Mouse (Mus musculus) hindbrain, embryonic 16.5 days (tissue): ENCODE measurements around the gene 9830107B12Rik. TPM values are rescaled to one million over a fixed set of nuclear protein-coding genes. Genes with fewer than 3 reads are reported as not detected.

Experiments
- ATAC-seq: fragments of 200-750 bp; cut with Nextera tagmentation; 2 replicates; pipeline ENCODE4 v1.8.0; 2017; ENCODE audit warnings: moderate TSS enrichment, moderate library complexity
- H3K27ac ChIP-seq: fragments of 300-500 bp; sonication (generic); 2 replicates; pipeline ENCODE4 v1.5.1; 2014; ENCODE audit warnings: low read depth, mild to moderate bottlenecking, control low read depth, low read length, moderate library complexity
- H3K27me3 ChIP-seq: fragments of 300-500 bp; sonication (generic); replicated peaks from 2 replicates; pipeline ENCODE4 v1.6.1; 2014; ENCODE audit warnings: low read length; ENCODE audit not compliant: control insufficient read depth, insufficient read depth
- H3K36me3 ChIP-seq: fragments of 300-500 bp; sonication (generic); 2 replicates; pipeline ENCODE4 v1.6.1; 2014; ENCODE audit warnings: mild to moderate bottlenecking, low read length, moderate library complexity, mixed read lengths; ENCODE audit not compliant: control insufficient read depth, insufficient read depth
- H3K4me1 ChIP-seq: fragments of 300-500 bp; sonication (generic); 2 replicates; pipeline ENCODE4 v1.6.1; 2014; ENCODE audit warnings: low read depth, low read length; ENCODE audit not compliant: control insufficient read depth, insufficient read depth
- H3K4me2 ChIP-seq: fragments of 300-500 bp; sonication (generic); 2 replicates; pipeline ENCODE4 v1.6.1; 2014; ENCODE audit warnings: mild to moderate bottlenecking, low read length, control low read depth, moderate library complexity
- H3K4me3 ChIP-seq: fragments of 300-500 bp; sonication (generic); 2 replicates; pipeline ENCODE4 v1.5.1; 2014; ENCODE audit warnings: mild to moderate bottlenecking, low read length, control low read depth, moderate library complexity
- H3K9ac ChIP-seq: fragments of 300-500 bp; sonication (generic); 2 replicates; pipeline ENCODE4 v1.6.1; 2014; ENCODE audit warnings: low read depth, mild to moderate bottlenecking, control low read depth, low read length, moderate library complexity
- H3K9me3 ChIP-seq: fragments of 300-500 bp; sonication (generic); 2 replicates; pipeline ENCODE4 v1.6.1; 2014; ENCODE audit warnings: mild to moderate bottlenecking, low read length, moderate library complexity; ENCODE audit not compliant: control insufficient read depth
- WGBS: fragments of 180-500 bp; shearing (Covaris S2); extraction: QIAGEN DNeasy Blood & Tissue Kit; methylation state at CpG from one replicate; pipeline ENCODE4 v1.1.7; 2014; 5-methylcytosine and 5-hydroxymethylcytosine counted together
- polyA plus RNA-seq: library from polyadenylated mRNA; unstranded; fragments of >200 nt; fragmentation: Nextera tagmentation; extraction: Ambion mirVana; gene quantifications from 2 replicates; pipeline ENCODE4 v1.2.1, GENCODE M21; 2015

Gene 9830107B12Rik
- polyA plus RNA-seq, 1 experiment from 2014 or later: not detected

DNA sequence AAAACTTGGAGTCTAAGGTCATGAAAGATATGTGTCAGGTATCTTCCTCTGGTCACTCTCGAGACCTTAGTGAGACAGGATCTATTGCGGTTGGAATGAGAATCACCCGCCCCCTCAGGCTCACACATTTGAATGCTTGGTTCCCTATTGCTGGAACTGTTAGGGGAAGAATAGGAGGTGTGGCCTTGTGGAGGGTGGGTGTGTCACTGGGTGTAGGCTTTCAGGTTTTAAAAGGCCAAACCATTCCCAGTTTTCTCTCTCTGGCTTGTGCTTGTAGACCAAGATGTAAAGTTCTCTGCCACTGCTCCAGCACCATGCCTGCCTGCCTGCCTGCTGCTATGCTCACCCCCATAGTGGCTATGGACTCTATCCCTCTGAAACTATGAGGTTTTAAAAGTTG, 65.4 kb downstream of the 9830107B12Rik start:
- Histone ChIP-seq H3K27ac (no peak overlapping the region), H3K27me3 (no peaks in the 10 kb centered on the region), H3K4me1 (no peaks in the 10 kb centered on the region), H3K9me3 (no peaks in the 10 kb centered on the region), H3K4me3 (no peak overlapping the region), H3K4me2 (no peak overlapping the region), H3K9ac (no peak overlapping the region), H3K36me3 (no peaks in the 10 kb centered on the region)
- 52% methylated on average over 3 of the region's 3 CpGs for WGBS
- ATAC-seq: no peak

Other genes with a start within 250 kb of the 9830107B12Rik start
- 27.4 and 31.8 TPM in 2 replicates for gene Foxp4, start 221.6 kb downstream of the 9830107B12Rik start, polyA plus RNA-seq
- gene 1700122O11Rik, start 108.0 kb downstream of the 9830107B12Rik start, polyA plus RNA-seq: not detected in 2 replicates
- gene 1700067P10Rik, start 56.9 kb downstream of the 9830107B12Rik start, polyA plus RNA-seq: 0.24 TPM in 2 replicates
- gene A530064D06Rik, start 21.0 kb upstream of the 9830107B12Rik start, polyA plus RNA-seq: 0.14 TPM in 1 of 2 replicates, not detected in the other
- gene Trem1, start 86.5 kb upstream of the 9830107B12Rik start, polyA plus RNA-seq: not detected in 2 replicates
- not detected in 2 replicates for gene Trem3, start 101.5 kb upstream of the 9830107B12Rik start, polyA plus RNA-seq
- 0.17 and 0.59 TPM in 2 replicates for gene Treml4, start 118.0 kb upstream of the 9830107B12Rik start, polyA plus RNA-seq
- gene Treml2, start 153.2 kb upstream of the 9830107B12Rik start, polyA plus RNA-seq: 0.27 TPM in 1 of 2 replicates, not detected in the other
- gene B430306N03Rik, start 169.9 kb upstream of the 9830107B12Rik start, polyA plus RNA-seq: 0.06 and 0.14 TPM in 2 replicates
- gene Trem2, start 200.1 kb upstream of the 9830107B12Rik start, polyA plus RNA-seq: 4.5 and 6.7 TPM in 2 replicates
- gene Treml1, start 213.6 kb upstream of the 9830107B12Rik start, polyA plus RNA-seq: 0.49 and 0.76 TPM in 2 replicates